17 mouse cellular contexts compared by ENCODE assay signal in genomic region chr14:20185426-20185825, GRCm38 (mm10). TPM values are rescaled to one million over a fixed set of nuclear protein-coding genes. Genes with fewer than 3 reads are reported as not detected.
DNase-seq lines count a peak whose midpoint lies in the region; ATAC-seq and TF ChIP-seq lines count a peak whose summit lies in the region.
"Had no signal": no experiment of that assay in that cellular context is flagged by ENCODE, and none has a peak within 500 bp of the region (broad histone marks: within the 10 kb centered on the region; RNA-seq: fewer than 3 reads in every experiment).

No protein-coding gene starts in this region.

- TF ChIP-seq CTCF in Patski (IDR thresholded peaks at IDR 0.05), result no peak

- H3K4me3 ChIP-seq in kidney, embryonic 14.5 days (ENCODE audit: low read length), result no peak overlapping the region
- H3K4me3 ChIP-seq: embryonic facial prominence, embryonic 15.5 days; erythroblast, embryonic 14.5 days; forebrain, embryonic 10.5 days; gastrocnemius, adult 2 months; hindbrain, embryonic 13.5 days; intestine, embryonic 15.5 days had no signal

- DNase-seq in kidney, adult 9 months, result peak; percentile 26
- no peak for DNase-seq in Patski (ENCODE audit: low read depth, low spot score)
- DNase-seq in adrenal gland, postnatal 10 days, result peak; percentile 30
- peak; percentile 29 for DNase-seq in testis, postnatal 14 days (ENCODE audit: low spot score)
- no peak for DNase-seq in heart, postnatal 14 days
- DNase-seq: cerebellum, adult 2 months; cerebellum, postnatal 10 days; gastrocnemius, adult 2 months; gastrocnemius, postnatal 25 days; heart, postnatal 10 days had no signal

- no peak overlapping the region for H3K27ac ChIP-seq in kidney, embryonic 14.5 days (ENCODE audit: low read depth, low read length)
- H3K27ac ChIP-seq: embryonic facial prominence, embryonic 15.5 days; forebrain, embryonic 10.5 days; gastrocnemius, adult 2 months; hindbrain, embryonic 13.5 days; intestine, embryonic 15.5 days had no signal

- intact Hi-C loops in heart, postnatal 14 days (cut with DNase I), result no loop called here

- no peak overlapping the region for H3K9ac ChIP-seq in kidney, embryonic 14.5 days (ENCODE audit: low read depth, low read length)
- H3K9ac ChIP-seq: embryonic facial prominence, embryonic 15.5 days; hindbrain, embryonic 13.5 days; intestine, embryonic 15.5 days had no signal

- in situ Hi-C loops in Patski (cut with MboI; ENCODE audit: low pct_unique_long_range_greater_than_20kb), result no loop called here

- POLR2A ChIA-PET in Patski (lab: Charles Lee), result interaction anchor here (0.7 to 1.2 kb wide), 2 partner anchors 20 to 465 kb away, joined by 3 read pairs; no protein-coding TSS in a partner anchor

- H3K4me1 ChIP-seq in kidney, embryonic 14.5 days (ENCODE audit: control insufficient read depth, insufficient read depth, low read length), result peaks cover 12% of the 10 kb centered on the region; the same call in 1 of the 2 replicates

- 83% methylated on average over 9 of the region's 9 CpGs for WGBS in kidney, embryonic 14.5 days

- H3K36me3 ChIP-seq in kidney, embryonic 14.5 days (ENCODE audit: control insufficient read depth, insufficient read depth, low read length), result no peaks in the 10 kb centered on the region
- H3K36me3 ChIP-seq: embryonic facial prominence, embryonic 15.5 days; forebrain, embryonic 10.5 days; hindbrain, embryonic 13.5 days; intestine, embryonic 15.5 days had no signal

- no peak for ATAC-seq in kidney, embryonic 14.5 days (ENCODE audit: low FRiP score, low TSS enrichment)
- peak; percentile 3 for ATAC-seq in Patski
- ATAC-seq: forebrain, embryonic 14.5 days; intestine, embryonic 15.5 days had no signal

- CTCF ChIA-PET in Patski (lab: Charles Lee), result interaction anchor here (1.3 to 1.5 kb wide), 2 partner anchors 45 to 71 kb away, joined by 3 to 7 read pairs; no protein-coding TSS in a partner anchor

- no peaks in the 10 kb centered on the region for H3K9me3 ChIP-seq in kidney, embryonic 14.5 days (ENCODE audit: control insufficient read depth, low read length)
- H3K9me3 ChIP-seq: embryonic facial prominence, embryonic 15.5 days; forebrain, embryonic 10.5 days; hindbrain, embryonic 13.5 days; intestine, embryonic 15.5 days had no signal

- H3K27me3 ChIP-seq in kidney, embryonic 14.5 days (ENCODE audit: control insufficient read depth, insufficient read depth, low read length), result no peaks in the 10 kb centered on the region
- H3K27me3 ChIP-seq in Patski, result no peaks in the 10 kb centered on the region
- H3K27me3 ChIP-seq: embryonic facial prominence, embryonic 15.5 days; intestine, embryonic 15.5 days had no signal

- H3K4me2 ChIP-seq in kidney, embryonic 14.5 days (replicated peaks; ENCODE audit: low read depth, low read length), result no peak overlapping the region
- H3K4me2 ChIP-seq: embryonic facial prominence, embryonic 15.5 days; hindbrain, embryonic 13.5 days; intestine, embryonic 15.5 days had no signal

RNA-seq across cellular contexts. Expression of gene Kcnk5, which starts 3.8 kb away (rescaled TPM):
- polyA plus RNA-seq in kidney, embryonic 14.5 days (2014; fragmentation: Nextera tagmentation; extraction: Ambion mirVana), result 4.7 and 12.2 TPM in 2 replicates
- 2.2 TPM for polyA plus RNA-seq in Patski (2021)
- total RNA-seq in adrenal gland, postnatal 10 days (2021), result 1 to 10 TPM; 4.0 to 9.3 TPM
- total RNA-seq in heart, postnatal 14 days (2021), result under 1 TPM; 0.88 to 0.98 TPM

RNA-seq across cellular contexts. Expression of gene Saysd1, which starts 47.1 kb away (rescaled TPM):
- 11.2 and 13.7 TPM in 2 replicates for polyA plus RNA-seq in kidney, embryonic 14.5 days (2014; fragmentation: Nextera tagmentation; extraction: Ambion mirVana)
- 9.0 TPM for polyA plus RNA-seq in Patski (2021)
- 1 to 10 TPM; 4.5 to 6.5 TPM for total RNA-seq in adrenal gland, postnatal 10 days (2021)
- 1 to 10 TPM; 2.3 to 2.5 TPM for total RNA-seq in heart, postnatal 14 days (2021)

Comparison
In these comparisons a context has a peak if more than half of its experiments do, and no peak if none do; other contexts are left out.
1. DNase-seq: peak in kidney, adult 9 months (single experiment), adrenal gland, postnatal 10 days (single experiment) and testis, postnatal 14 days (single experiment); none in Patski (single experiment) and heart, postnatal 14 days (0 of 2).